Mouse (Mus musculus) heart, embryonic 15.5 days (tissue): ENCODE results near the gene Kcnd3. TPM values are rescaled to one million over a fixed set of nuclear protein-coding genes. Genes with fewer than 3 reads are reported as not detected.

ENCODE experiments used
- ATAC-seq: fragments of 200-750 bp; cut with Nextera tagmentation; replicated peaks from 2 replicates; pipeline ENCODE4 v1.8.0; 2017; ENCODE audit warnings: low read depth, moderate TSS enrichment; ENCODE audit not compliant: insufficient number of reproducible peaks, insufficient read depth, low FRiP score
- H3K27ac ChIP-seq: fragments of 300-500 bp; sonication (generic); 2 replicates; pipeline ENCODE4 v1.5.1; 2015; ENCODE audit warnings: mild to moderate bottlenecking, inconsistent platforms
- H3K27me3 ChIP-seq: fragments of 300-500 bp; sonication (generic); 2 replicates; pipeline ENCODE4 v1.6.1; 2015; ENCODE audit warnings: inconsistent platforms
- H3K36me3 ChIP-seq: fragments of 300-500 bp; sonication (generic); 2 replicates; pipeline ENCODE4 v1.6.1; 2015; ENCODE audit warnings: mild to moderate bottlenecking, inconsistent platforms
- H3K4me1 ChIP-seq: fragments of 300-500 bp; sonication (generic); replicated peaks from 2 replicates; pipeline ENCODE4 v1.6.1; 2015; ENCODE audit warnings: inconsistent platforms
- H3K4me2 ChIP-seq: fragments of 300-500 bp; sonication (generic); 2 replicates; pipeline ENCODE4 v1.6.1; 2015; ENCODE audit warnings: inconsistent platforms, mild to moderate bottlenecking, moderate library complexity
- H3K4me3 ChIP-seq: fragments of 300-500 bp; sonication (generic); 2 replicates; pipeline ENCODE4 v1.5.1; 2015; ENCODE audit warnings: mild to moderate bottlenecking, inconsistent platforms
- H3K9ac ChIP-seq: fragments of 300-500 bp; sonication (generic); 2 replicates; pipeline ENCODE4 v1.6.1; 2015; ENCODE audit warnings: mild to moderate bottlenecking, inconsistent platforms
- H3K9me3 ChIP-seq: fragments of 300-500 bp; sonication (generic); replicated peaks from 2 replicates; pipeline ENCODE4 v1.6.1; 2016; ENCODE audit warnings: inconsistent platforms
- WGBS: fragments of 180-500 bp; shearing (Covaris S2); methylation state at CpG from one replicate; pipeline ENCODE4 v1.1.7; 2015; ENCODE audit warnings: mixed read lengths; 5-methylcytosine and 5-hydroxymethylcytosine counted together
- polyA plus RNA-seq: library from polyadenylated mRNA; unstranded; fragments of >200 nt; fragmentation: Nextera tagmentation; extraction: Ambion mirVana; gene quantifications from 2 replicates; pipeline ENCODE4 v1.2.1, GENCODE M21; 2015

Gene Kcnd3
- polyA plus RNA-seq, 1 experiment from 2014 or later, result 0.44 TPM

DNA sequence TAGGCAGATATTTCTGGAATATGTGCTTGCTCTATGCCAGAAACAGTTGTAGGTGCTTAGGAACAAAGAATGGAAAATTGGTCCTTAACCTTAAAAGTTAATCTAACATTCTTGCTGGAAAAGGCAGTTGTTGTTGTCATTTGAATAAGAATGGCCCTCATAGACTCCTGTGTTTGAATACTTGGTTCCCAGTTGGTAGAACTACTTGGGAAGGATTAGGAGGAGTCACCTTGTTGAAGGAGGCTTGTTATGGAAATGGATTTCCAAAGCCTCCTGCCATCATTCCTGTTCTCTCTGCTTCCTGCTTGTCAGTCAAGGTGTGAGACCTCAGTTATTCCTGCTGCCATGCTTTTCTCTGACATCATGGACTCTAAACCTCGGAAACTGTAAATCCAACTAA, 33.7 kb upstream of the Kcnd3 start:
- H3K4me1 ChIP-seq, result no peaks in the 10 kb centered on the region
- WGBS, result 87% methylated on average over 1 of the region's 1 CpGs
- H3K9me3 ChIP-seq, result 0 out of 2 replicates have a peak, but pooled peaks cover 3% of the 10 kb centered on the region
- no peak overlapping the region for H3K9ac ChIP-seq
- H3K4me3 ChIP-seq, result no peak overlapping the region
- no peak for ATAC-seq
- no peak overlapping the region for H3K4me2 ChIP-seq
- H3K36me3 ChIP-seq, result no peaks in the 10 kb centered on the region
- no peak overlapping the region for H3K27ac ChIP-seq
- no peaks in the 10 kb centered on the region for H3K27me3 ChIP-seq

DNA sequence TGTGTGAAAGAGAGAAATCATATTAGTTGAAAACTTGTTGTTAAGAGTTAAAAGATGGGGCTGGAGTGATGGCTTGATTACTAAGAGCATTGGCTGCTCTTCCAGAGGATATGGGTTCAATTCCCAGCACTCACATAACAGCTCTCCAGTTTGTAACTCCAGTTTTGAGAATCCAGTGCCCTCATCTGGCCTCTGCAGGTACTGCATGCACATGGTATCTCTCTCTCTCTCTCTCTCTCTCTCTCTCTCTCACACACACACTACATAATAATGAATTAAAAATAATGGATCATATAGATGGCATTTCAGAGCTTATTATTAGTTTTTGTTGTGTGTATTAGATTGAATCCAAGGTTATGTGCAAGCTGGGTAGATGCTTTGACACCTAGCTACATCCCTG, 29.7 kb upstream of the Kcnd3 start:
- Histone ChIP-seq H3K27me3 (no peaks in the 10 kb centered on the region), H3K9ac (no peak overlapping the region), H3K9me3 (0 out of 2 replicates have a peak, but pooled peaks cover 3% of the 10 kb centered on the region), H3K27ac (no peak overlapping the region), H3K4me3 (no peak overlapping the region), H3K4me1 (no peaks in the 10 kb centered on the region), H3K4me2 (no peak overlapping the region), H3K36me3 (no peaks in the 10 kb centered on the region)
- no peak for ATAC-seq

DNA sequence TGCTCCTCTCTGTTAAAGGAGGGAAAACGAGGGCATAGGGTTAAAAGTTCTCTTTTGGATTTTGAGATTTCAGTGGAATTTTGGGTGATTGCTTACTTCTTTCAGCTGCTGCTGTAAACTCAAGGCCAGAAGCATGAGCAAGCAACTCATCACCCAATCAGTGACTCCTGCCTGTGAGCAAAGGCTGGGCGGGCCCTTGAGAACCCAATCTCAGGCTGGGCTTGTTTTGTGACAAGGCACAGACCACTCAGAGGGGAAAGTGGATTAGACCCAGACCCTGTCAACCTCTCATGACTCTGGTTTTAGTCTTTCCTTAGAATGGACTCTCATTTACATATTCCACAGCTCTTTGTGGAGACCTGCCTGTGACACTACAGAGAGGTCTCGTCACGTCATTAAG, 28.7 kb upstream of the Kcnd3 start:
- no peaks in the 10 kb centered on the region for H3K27me3 ChIP-seq
- H3K9ac ChIP-seq, result no peak overlapping the region
- H3K27ac ChIP-seq, result no peak overlapping the region
- ATAC-seq, result no peak
- H3K36me3 ChIP-seq, result no peaks in the 10 kb centered on the region
- H3K4me1 ChIP-seq, result no peaks in the 10 kb centered on the region
- H3K4me3 ChIP-seq, result no peak overlapping the region
- H3K9me3 ChIP-seq, result 0 out of 2 replicates have a peak, but pooled peaks cover 3% of the 10 kb centered on the region
- H3K4me2 ChIP-seq, result no peak overlapping the region
- 40% methylated on average over 4 of the region's 4 CpGs for WGBS

DNA sequence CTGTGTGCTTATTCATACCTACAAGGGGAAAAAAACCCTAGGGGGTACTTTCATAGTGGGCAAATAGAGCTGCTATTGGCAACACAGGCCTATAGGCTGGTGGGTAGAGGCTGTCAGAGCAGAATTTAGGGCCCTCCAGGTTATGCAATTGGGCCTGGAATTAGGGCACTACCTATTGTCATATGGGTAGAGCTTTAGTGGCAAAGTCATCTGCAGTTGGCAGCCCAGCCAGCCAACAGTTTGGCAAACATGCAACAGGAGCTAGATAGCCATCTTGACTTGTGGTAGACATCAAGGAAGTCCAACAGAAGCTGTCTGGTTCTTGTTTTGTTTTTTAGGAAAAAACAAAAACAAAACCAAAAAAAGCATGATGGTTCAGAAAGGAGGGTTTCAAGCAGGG, 23.5 kb upstream of the Kcnd3 start:
- no peaks in the 10 kb centered on the region for H3K9me3 ChIP-seq
- no peaks in the 10 kb centered on the region for H3K27me3 ChIP-seq
- H3K4me3 ChIP-seq, result no peak overlapping the region
- H3K4me2 ChIP-seq, result no peak overlapping the region
- ATAC-seq, result no peak
- H3K9ac ChIP-seq, result no peak overlapping the region
- no peaks in the 10 kb centered on the region for H3K36me3 ChIP-seq
- no peak overlapping the region for H3K27ac ChIP-seq
- H3K4me1 ChIP-seq, result no peaks in the 10 kb centered on the region

DNA sequence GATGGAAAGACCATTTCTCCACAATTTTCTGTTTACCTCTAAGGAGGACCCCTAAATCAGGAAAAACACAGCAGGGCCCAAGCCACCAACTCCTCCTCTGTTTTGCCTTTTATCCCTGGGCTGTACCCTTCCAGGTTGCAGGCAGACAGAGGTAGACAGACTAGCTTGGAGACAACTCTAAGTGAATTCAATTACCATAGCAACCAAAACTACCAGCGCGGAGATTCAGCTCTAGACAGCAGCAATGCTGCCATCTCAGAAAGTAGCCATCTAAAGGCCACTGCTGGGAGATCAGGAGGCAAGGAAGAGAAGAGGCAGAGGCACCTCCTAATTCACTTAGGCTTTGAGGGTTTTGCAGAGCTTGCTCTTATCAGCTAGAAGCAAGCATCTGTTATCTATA, 15.7 kb upstream of the Kcnd3 start:
- no peaks in the 10 kb centered on the region for H3K27me3 ChIP-seq
- WGBS, result 44% methylated on average over 2 of the region's 2 CpGs
- H3K9ac ChIP-seq, result no peak overlapping the region
- no peak overlapping the region for H3K27ac ChIP-seq
- no peak overlapping the region for H3K4me2 ChIP-seq
- H3K4me1 ChIP-seq, result no peaks in the 10 kb centered on the region
- H3K9me3 ChIP-seq, result no peaks in the 10 kb centered on the region
- ATAC-seq, result no peak
- H3K4me3 ChIP-seq, result no peak overlapping the region
- no peaks in the 10 kb centered on the region for H3K36me3 ChIP-seq

DNA sequence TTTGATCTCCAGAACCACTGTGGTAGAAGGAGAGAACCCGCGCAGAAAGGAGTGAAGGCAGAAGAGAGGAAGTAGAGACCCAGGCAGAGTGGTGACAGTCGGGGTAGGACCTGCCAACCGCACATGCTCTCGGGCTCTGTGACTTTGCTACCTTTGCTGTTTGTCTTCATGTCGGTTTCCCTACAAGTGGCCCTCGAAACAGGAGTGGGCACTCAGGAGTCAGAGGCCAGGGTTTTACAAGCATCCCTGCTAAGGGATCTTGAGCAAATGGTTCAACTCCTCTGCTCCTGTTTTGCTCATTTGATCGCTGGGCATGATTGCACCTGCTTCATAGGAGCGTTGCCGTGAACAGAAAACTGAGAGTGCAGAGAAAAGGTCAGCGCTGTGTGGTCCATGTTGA, 15.2 kb upstream of the Kcnd3 start:
- WGBS, result 78% methylated on average over 11 of the region's 11 CpGs
- ATAC-seq, result no peak
- Histone ChIP-seq H3K36me3 (no peaks in the 10 kb centered on the region), H3K4me2 (no peak overlapping the region), H3K27me3 (no peaks in the 10 kb centered on the region), H3K9me3 (no peaks in the 10 kb centered on the region), H3K4me3 (no peak overlapping the region), H3K4me1 (no peaks in the 10 kb centered on the region), H3K9ac (no peak overlapping the region), H3K27ac (no peak overlapping the region)

DNA sequence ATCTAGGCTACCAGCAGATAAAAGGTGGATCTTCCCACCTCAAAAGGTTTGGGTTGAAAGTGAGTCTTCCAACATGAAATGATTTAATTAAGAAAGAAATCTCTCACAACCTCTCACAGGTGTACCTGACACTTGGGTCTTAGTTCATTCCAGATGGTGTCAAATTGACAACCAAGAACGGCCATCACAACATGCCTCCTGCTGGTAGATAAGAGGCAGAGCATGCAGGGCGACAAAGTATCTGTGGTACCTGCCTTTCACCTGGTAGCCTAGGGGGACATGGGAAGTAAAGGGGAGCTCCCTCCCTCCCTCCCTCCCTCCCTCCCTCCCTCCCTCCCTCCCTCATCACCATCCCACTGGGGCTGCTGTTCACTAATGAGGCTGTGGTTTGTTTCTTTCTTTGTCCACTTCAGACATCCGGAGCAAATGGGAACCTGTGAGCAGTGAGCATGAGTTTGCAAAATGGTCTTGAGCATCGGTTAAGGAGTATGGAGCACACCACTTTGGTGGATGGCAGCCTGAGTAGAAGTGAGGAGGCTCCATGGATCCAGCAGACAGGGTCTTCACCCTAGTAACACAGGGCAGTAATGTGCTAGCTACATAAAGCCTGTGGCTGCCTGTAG, 11.1 kb upstream of the Kcnd3 start:
- H3K4me3 ChIP-seq, result no peak overlapping the region
- H3K9me3 ChIP-seq, result no peaks in the 10 kb centered on the region
- H3K4me1 ChIP-seq, result no peaks in the 10 kb centered on the region
- no peaks in the 10 kb centered on the region for H3K27me3 ChIP-seq
- H3K36me3 ChIP-seq, result no peaks in the 10 kb centered on the region
- H3K27ac ChIP-seq, result no peak overlapping the region
- H3K9ac ChIP-seq, result no peak overlapping the region
- no peak for ATAC-seq
- H3K4me2 ChIP-seq, result no peak overlapping the region
- 54% methylated on average over 4 of the region's 4 CpGs for WGBS

DNA sequence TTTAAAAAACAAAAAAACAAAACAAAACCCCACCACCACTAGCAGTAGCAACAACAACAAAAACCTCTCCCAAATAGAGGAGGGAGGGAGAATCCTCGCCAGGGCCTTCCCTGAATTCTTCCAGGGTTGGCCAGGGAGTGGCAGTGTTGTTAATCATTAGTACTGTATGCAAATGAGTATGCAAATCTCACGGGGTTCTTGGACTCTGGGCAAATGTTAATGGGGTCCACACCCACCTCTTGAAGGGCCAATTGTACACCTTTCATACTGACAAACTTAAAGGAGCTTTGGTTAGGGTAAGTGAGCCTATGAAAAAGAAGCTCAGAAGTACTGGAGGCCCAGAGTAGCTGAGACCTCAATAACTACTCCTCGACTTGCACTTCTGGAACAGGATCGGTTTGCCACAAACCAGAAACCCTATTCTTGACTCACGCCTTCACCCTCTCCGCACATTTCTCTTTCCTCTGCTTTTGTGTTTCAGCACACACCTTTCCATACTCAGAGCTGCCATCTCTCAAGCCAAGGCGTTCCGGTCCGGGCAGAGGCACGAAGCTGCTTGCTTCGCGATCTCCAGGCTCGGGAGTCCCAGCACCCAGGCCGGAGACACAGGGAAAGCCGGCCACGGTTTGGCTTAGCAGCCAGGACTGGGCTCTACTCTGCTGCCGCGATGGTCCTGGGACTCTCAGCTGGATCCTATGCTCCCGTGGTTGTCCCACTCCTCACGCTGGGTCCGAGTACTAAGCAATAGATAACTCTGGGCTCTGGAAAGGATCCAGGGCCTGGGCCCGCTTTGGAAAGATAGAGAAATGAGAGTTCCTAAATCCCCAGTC, 1.3 kb upstream of the Kcnd3 start:
- peaks cover 25% of the 10 kb centered on the region for H3K4me1 ChIP-seq
- peak overlapping the region; percentile 100 for H3K4me2 ChIP-seq
- H3K9me3 ChIP-seq, result no peaks in the 10 kb centered on the region
- WGBS, result 2% methylated on average over 22 of the region's 22 CpGs
- no peak for ATAC-seq
- no peak overlapping the region for H3K27ac ChIP-seq
- H3K9ac ChIP-seq, result peak overlapping the region; percentile 23
- H3K36me3 ChIP-seq, result no peaks in the 10 kb centered on the region
- H3K27me3 ChIP-seq, result peaks cover 56% of the 10 kb centered on the region
- peak overlapping the region; percentile 66 for H3K4me3 ChIP-seq

DNA sequence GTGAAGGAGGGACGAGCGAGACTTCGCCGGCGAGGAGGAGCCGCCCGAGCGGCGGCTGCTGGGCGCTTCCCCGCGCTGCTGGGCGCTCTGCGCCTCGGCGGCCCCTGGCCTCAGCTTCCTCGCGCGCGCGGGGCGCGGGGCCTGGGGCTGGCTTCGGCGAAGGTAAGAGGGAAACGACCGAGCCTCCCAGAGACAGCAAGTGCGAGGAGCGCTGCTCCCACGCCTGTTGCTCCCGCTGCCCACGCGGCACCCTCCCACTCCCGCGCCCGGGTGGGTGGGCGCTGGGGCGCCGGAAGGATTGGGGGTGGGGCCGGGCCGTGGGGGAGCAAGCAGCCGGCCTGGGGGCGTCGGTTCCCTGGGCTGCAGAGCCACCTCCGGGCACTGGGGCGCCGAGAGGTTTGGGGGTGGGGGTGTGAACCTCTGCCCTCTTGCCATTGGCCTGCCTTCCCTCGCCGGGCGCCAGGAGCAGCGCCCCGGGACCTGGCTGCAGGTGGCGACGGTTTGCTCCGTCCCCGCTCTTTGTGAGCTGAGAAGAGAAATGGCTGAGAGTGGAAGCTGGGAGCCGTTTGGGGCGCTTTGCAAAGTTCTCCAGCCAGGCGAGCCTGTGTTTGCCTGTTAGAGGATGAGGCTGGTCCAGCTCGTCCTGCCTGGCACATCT, 555 bp downstream of the Kcnd3 start:
- no peak overlapping the region for H3K27ac ChIP-seq
- WGBS, result 0% methylated on average over 38 of the region's 60 CpGs

DNA sequence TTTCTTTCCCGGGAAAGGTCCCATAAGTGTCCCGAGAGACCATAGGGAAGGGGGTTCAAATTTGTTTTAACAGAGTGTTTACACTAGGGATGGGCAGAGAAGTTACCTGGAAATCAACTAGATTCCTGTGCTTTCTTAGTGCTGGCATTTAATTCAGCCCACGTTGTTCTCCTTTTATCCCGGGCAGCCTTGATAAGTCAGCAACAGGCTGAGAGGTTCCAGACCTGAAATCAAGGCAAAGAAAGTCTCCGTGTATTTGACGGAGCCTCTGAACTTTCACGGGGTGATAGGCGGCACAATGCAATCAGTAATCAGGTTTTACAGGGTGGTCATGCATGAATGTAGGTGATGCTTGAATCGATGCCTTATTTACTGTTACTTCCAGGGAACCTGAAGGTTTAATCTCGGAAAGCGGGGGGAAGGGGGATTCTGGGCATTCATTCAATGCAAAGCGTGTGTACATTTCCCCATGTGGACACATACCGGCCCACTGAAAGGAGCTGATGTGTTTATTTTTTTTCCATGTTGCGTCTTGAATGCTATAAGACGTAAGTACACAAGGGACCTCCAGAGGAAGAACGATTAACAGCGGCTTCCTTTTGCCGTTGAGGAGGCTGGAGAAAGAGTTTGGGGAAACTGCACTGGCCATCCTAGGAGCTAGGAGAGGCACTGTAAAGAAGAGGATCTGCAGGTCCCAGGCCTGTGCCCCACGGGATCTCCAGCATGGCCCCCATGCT, 1.3 kb downstream of the Kcnd3 start:
- no peaks in the 10 kb centered on the region for H3K36me3 ChIP-seq
- peak overlapping the region; percentile 100 for H3K4me2 ChIP-seq
- peaks cover 73% of the 10 kb centered on the region for H3K27me3 ChIP-seq
- WGBS, result 5% methylated on average over 19 of the region's 19 CpGs
- ATAC-seq, result no peak
- peak overlapping the region; percentile 66 for H3K4me3 ChIP-seq
- no peaks in the 10 kb centered on the region for H3K9me3 ChIP-seq
- no peak overlapping the region for H3K27ac ChIP-seq
- H3K4me1 ChIP-seq, result peaks cover 25% of the 10 kb centered on the region
- peak overlapping the region; percentile 59; the same call in 1 of the 2 replicates for H3K9ac ChIP-seq

More for the DNA sequence above, 555 bp downstream of the Kcnd3 start:
- peaks cover 68% of the 10 kb centered on the region for H3K27me3 ChIP-seq
- H3K4me1 ChIP-seq, result peaks cover 25% of the 10 kb centered on the region
- H3K4me2 ChIP-seq, result peak overlapping the region; percentile 100
- peak overlapping the region; percentile 59 for H3K9ac ChIP-seq
- peak overlapping the region; percentile 66 for H3K4me3 ChIP-seq
- H3K9me3 ChIP-seq, result no peaks in the 10 kb centered on the region
- no peaks in the 10 kb centered on the region for H3K36me3 ChIP-seq
- ATAC-seq, result peak; percentile 25; the same call in 1 of the 2 replicates

DNA sequence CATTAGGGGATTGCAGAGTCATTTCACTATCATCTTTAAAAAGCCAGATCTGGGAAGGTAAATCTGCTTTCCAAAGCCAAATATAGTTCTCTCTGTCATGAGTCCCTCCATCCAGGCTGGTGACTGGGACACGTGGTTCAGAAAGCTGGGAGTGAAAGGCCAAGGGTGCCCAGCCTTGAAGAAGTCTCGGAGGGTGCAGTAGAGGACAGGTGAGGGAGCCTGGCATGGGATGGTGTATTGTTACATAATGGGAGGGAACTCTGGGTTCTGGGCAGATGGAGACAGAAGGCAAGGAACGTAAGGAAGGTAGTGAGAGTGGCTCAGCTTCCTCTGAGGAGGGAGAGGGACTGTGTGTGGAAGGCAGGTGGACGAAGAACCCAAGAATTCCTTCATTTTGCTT, 5.5 kb downstream of the Kcnd3 start:
- no peak overlapping the region for H3K27ac ChIP-seq
- H3K9ac ChIP-seq, result no peak overlapping the region
- ATAC-seq, result no peak
- H3K27me3 ChIP-seq, result peaks cover 55% of the 10 kb centered on the region
- no peaks in the 10 kb centered on the region for H3K9me3 ChIP-seq
- H3K36me3 ChIP-seq, result no peaks in the 10 kb centered on the region
- H3K4me3 ChIP-seq, result no peak overlapping the region
- 70% methylated on average over 4 of the region's 4 CpGs for WGBS
- peaks cover 11% of the 10 kb centered on the region for H3K4me1 ChIP-seq
- H3K4me2 ChIP-seq, result no peak overlapping the region
